Mouse (Mus musculus): ENCODE measurements at regions not wholly inside any gene's neighbourhood (a gene's known extent, or its start where the extent isn't known, plus 50 kb on each side); places are given as distances from the start of the nearest gene placed in this dataset.

DNA sequence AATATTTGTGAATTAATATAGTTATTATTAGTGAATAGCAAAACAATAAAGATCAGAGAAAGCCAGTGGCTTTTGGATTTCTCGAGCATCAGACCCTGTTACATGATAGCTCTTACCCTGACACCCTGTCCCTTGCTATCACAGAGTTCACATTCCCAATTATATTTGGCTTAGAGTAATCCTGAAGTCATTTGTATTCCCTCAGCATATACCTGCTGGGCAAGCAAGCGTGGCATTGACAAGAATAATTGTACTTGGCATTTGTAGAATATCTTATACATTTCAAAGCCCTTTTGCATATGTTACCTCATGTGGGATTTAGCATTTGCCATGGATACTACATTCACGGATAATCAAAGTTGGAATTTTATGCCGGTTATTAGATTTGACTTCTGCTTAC lies 692.0 kb downstream of the Nedd1 start:
- ATAC-seq (ENCODE audit: insufficient read depth, low FRiP score, low TSS enrichment) (no peak), DNase-seq (ENCODE audit: low spot score) (no peak)
- Histone ChIP-seq H3K27ac (ENCODE audit: low read depth, low read length) (no peak overlapping the region), H3K36me3 (ENCODE audit: control insufficient read depth, insufficient read depth, low read length) (no peaks in the 10 kb centered on the region), H3K4me1 (ENCODE audit: control insufficient read depth, insufficient read depth, low read length) (no peaks in the 10 kb centered on the region), H3K9me3 (ENCODE audit: control insufficient read depth, low read length) (no peaks in the 10 kb centered on the region), H3K4me3 (ENCODE audit: low read depth, low read length) (no peak overlapping the region), H3K27me3 (ENCODE audit: control insufficient read depth, insufficient read depth, low read length) (no peaks in the 10 kb centered on the region), H3K9ac (ENCODE audit: low read length) (no peak overlapping the region), H3K4me2 (ENCODE audit: low read depth) (no peak overlapping the region)
- WGBS, result 82% methylated on average over 4 of the region's 4 CpGs

DNA sequence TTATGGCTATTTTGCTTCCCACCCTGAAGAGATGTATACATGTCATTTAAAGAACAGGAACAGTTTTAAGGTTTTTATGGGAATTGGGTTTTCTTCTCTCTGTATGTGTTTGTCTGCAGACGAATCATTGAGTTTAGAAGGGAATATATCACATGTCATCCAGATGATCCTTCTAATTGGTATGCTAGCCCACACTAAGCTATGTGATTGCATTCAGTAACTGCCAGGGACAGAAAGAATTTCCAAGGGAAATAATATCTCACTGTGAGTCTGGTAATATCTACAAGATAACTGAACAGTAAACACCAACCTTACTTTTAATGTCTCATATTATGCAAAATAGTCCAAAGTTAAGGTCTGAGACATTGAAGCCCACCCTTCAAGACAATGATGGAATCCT lies 698.0 kb downstream of the Nedd1 start:
- H3K4me2 ChIP-seq (ENCODE audit: low read depth), result no peak overlapping the region
- 38% methylated on average over 1 of the region's 1 CpGs for WGBS
- H3K36me3 ChIP-seq (ENCODE audit: control insufficient read depth, insufficient read depth, low read length), result no peaks in the 10 kb centered on the region

DNA sequence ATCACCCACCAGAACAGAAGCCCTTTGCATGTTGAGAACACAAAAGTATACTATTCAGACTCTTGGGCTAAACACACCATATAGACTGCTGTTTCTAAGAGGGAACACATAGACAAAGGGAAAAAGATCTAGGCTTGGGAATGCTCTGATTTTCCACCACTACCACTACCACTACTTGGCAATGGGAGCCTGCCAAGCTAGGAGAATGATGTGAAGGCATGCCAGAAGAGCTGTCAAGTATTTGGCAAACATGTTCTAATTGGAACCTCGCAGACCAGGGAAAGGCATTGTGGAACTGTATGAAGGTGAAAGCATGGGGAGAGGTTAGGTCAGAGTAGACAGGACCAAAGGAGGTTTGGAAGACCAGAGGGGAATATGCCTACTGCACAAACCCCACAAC lies 701.2 kb downstream of the Nedd1 start:
- DNase-seq (ENCODE audit: low spot score) (no peak), ATAC-seq (ENCODE audit: insufficient read depth, low FRiP score, low TSS enrichment) (no peak)
- no peaks in the 10 kb centered on the region for H3K27me3 ChIP-seq (ENCODE audit: control insufficient read depth, insufficient read depth, low read length)
- no peaks in the 10 kb centered on the region for H3K36me3 ChIP-seq (ENCODE audit: control insufficient read depth, insufficient read depth, low read length)
- H3K9me3 ChIP-seq (ENCODE audit: control insufficient read depth, low read length), result no peaks in the 10 kb centered on the region
- no peak overlapping the region for H3K4me3 ChIP-seq (ENCODE audit: low read depth, low read length)
- H3K9ac ChIP-seq (ENCODE audit: low read length), result no peak overlapping the region
- 81% methylated on average over 1 of the region's 1 CpGs for WGBS
- H3K4me2 ChIP-seq (ENCODE audit: low read depth), result no peak overlapping the region
- H3K4me1 ChIP-seq (ENCODE audit: control insufficient read depth, insufficient read depth, low read length), result no peaks in the 10 kb centered on the region
- no peak overlapping the region for H3K27ac ChIP-seq (ENCODE audit: low read depth, low read length)

More for the DNA sequence above, 698.0 kb downstream of the Nedd1 start:
- Histone ChIP-seq H3K4me1 (ENCODE audit: control insufficient read depth, insufficient read depth, low read length) (no peaks in the 10 kb centered on the region), H3K27ac (ENCODE audit: low read depth, low read length) (no peak overlapping the region), H3K27me3 (ENCODE audit: control insufficient read depth, insufficient read depth, low read length) (no peaks in the 10 kb centered on the region), H3K4me3 (ENCODE audit: low read depth, low read length) (no peak overlapping the region), H3K9me3 (ENCODE audit: control insufficient read depth, low read length) (no peaks in the 10 kb centered on the region), H3K9ac (ENCODE audit: low read length) (no peak overlapping the region)
- no peak for ATAC-seq (ENCODE audit: insufficient read depth, low FRiP score, low TSS enrichment)
- DNase-seq (ENCODE audit: low spot score), result no peak

DNA sequence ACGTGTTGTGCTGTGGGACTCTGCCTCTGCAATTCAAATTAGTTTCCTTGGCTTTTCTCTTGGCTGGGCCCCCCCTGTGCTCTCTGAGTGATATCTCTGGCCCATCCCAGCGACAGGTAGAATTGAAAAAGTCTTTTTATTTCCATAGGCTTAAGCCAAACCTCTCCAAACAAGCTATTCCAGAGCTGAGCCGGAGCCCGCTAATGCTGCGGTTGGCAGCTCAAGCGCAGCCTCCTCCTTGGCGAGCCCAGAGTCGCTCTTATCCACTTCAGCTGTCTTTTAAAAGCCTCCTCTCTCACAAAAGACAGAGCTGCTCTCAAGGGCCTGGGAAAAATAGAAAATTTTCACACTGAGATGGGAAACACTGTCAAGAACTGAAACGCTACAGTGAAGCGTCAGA lies 712.7 kb downstream of the Nedd1 start:
- H3K9me3 ChIP-seq (ENCODE audit: control insufficient read depth, low read length), result no peaks in the 10 kb centered on the region
- no peaks in the 10 kb centered on the region for H3K4me1 ChIP-seq (ENCODE audit: control insufficient read depth, insufficient read depth, low read length)
- WGBS, result 65% methylated on average over 10 of the region's 10 CpGs
- no peak overlapping the region for H3K9ac ChIP-seq (ENCODE audit: low read length)
- no peak overlapping the region for H3K4me3 ChIP-seq (ENCODE audit: low read depth, low read length)
- no peak overlapping the region for H3K4me2 ChIP-seq (ENCODE audit: low read depth)
- H3K36me3 ChIP-seq (ENCODE audit: control insufficient read depth, insufficient read depth, low read length), result no peaks in the 10 kb centered on the region
- no peak overlapping the region for H3K27ac ChIP-seq (ENCODE audit: low read depth, low read length)
- DNase-seq (ENCODE audit: low spot score) (no peak), ATAC-seq (ENCODE audit: insufficient read depth, low FRiP score, low TSS enrichment) (no peak)
- H3K27me3 ChIP-seq (ENCODE audit: control insufficient read depth, insufficient read depth, low read length), result no peaks in the 10 kb centered on the region

DNA sequence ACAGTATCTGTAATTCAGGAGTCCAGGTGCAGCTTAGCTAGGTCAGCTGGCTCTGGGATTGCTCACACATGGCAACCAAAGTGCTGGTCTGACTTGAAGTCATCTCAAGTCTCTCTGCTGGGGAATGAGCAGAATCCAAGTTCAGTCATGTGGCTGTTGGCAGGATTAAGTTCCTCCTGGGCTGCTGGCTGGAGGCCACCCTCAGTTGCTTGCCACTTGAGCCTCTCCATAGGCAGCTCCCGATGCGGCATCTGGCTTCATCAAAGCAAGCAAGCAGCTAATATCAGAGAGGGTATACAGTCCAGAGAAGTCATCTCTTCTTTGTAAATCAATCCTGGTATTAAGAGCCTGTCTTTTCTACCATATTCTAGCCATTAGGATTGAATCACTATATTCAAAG lies 714.3 kb downstream of the Nedd1 start:
- H3K27me3 ChIP-seq (ENCODE audit: control insufficient read depth, insufficient read depth, low read length), result no peaks in the 10 kb centered on the region
- DNase-seq (ENCODE audit: low spot score) (no peak), ATAC-seq (ENCODE audit: insufficient read depth, low FRiP score, low TSS enrichment) (no peak)
- 89% methylated on average over 2 of the region's 2 CpGs for WGBS
- H3K27ac ChIP-seq (ENCODE audit: low read depth, low read length), result no peak overlapping the region
- no peak overlapping the region for H3K4me3 ChIP-seq (ENCODE audit: low read depth, low read length)
- H3K9ac ChIP-seq (ENCODE audit: low read length), result no peak overlapping the region
- no peaks in the 10 kb centered on the region for H3K36me3 ChIP-seq (ENCODE audit: control insufficient read depth, insufficient read depth, low read length)
- no peaks in the 10 kb centered on the region for H3K9me3 ChIP-seq (ENCODE audit: control insufficient read depth, low read length)
- H3K4me1 ChIP-seq (ENCODE audit: control insufficient read depth, insufficient read depth, low read length), result no peaks in the 10 kb centered on the region
- no peak overlapping the region for H3K4me2 ChIP-seq (ENCODE audit: low read depth)

DNA sequence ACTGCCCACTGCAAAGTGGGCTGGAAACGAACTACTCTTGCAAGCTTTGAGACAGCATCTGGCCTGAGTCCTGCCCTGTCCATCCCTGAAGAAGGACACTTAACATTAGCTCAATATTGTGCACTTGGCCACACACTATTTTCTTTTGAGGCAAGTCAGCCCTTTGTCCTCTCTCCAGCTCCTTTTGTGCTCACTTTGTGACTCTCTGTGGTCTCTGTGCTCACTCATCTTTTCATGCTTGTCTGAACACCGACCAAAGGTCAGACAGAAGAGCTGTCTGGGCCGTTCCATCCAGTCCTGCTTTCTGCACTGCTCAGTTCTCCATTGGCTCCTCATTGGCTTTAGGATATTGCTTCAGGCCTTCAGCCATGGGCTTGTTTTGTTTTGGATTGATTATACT lies 715.8 kb downstream of the Nedd1 start:
- Histone ChIP-seq H3K9ac (ENCODE audit: low read length) (no peak overlapping the region), H3K4me1 (ENCODE audit: control insufficient read depth, insufficient read depth, low read length) (no peaks in the 10 kb centered on the region), H3K9me3 (ENCODE audit: control insufficient read depth, low read length) (no peaks in the 10 kb centered on the region), H3K27me3 (ENCODE audit: control insufficient read depth, insufficient read depth, low read length) (no peaks in the 10 kb centered on the region), H3K4me2 (ENCODE audit: low read depth) (no peak overlapping the region), H3K36me3 (ENCODE audit: control insufficient read depth, insufficient read depth, low read length) (no peaks in the 10 kb centered on the region), H3K27ac (ENCODE audit: low read depth, low read length) (no peak overlapping the region), H3K4me3 (ENCODE audit: low read depth, low read length) (no peak overlapping the region)
- 37% methylated on average over 3 of the region's 3 CpGs for WGBS
- DNase-seq (ENCODE audit: low spot score), result peak; percentile 18
- no peak for ATAC-seq (ENCODE audit: insufficient read depth, low FRiP score, low TSS enrichment)

DNA sequence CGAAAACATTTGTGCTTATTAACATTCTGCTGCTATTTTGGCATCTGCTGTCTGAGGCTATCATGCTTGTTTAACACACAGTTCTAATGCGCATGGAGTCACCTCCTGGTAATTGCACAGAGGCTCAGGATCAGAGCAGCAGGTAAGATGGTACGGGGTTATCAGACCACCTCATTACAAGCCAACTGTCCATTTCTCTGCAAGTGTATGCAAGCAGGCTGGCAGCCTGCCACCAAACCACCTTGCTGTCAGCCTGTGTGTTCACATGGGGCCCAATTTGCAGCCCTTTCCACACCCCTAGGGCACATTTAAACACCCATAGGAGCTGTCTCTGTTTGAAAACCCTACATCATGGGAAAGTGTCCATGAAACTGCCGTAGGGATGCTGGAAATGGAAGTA lies 731.2 kb downstream of the Nedd1 start:
- no peaks in the 10 kb centered on the region for H3K9me3 ChIP-seq (ENCODE audit: control insufficient read depth, low read length)
- no peak overlapping the region for H3K4me3 ChIP-seq (ENCODE audit: low read depth, low read length)
- H3K4me1 ChIP-seq (ENCODE audit: control insufficient read depth, insufficient read depth, low read length), result no peaks in the 10 kb centered on the region
- H3K27ac ChIP-seq (ENCODE audit: low read depth, low read length), result no peak overlapping the region
- ATAC-seq (ENCODE audit: insufficient read depth, low FRiP score, low TSS enrichment) (no peak), DNase-seq (ENCODE audit: low spot score) (no peak)
- 92% methylated on average over 4 of the region's 4 CpGs for whole genome bisulfite sequencing
- H3K27me3 ChIP-seq (ENCODE audit: control insufficient read depth, insufficient read depth, low read length), result no peaks in the 10 kb centered on the region
- H3K36me3 ChIP-seq (ENCODE audit: control insufficient read depth, insufficient read depth, low read length), result no peaks in the 10 kb centered on the region
- no peak overlapping the region for H3K4me2 ChIP-seq (ENCODE audit: low read depth)
- no peak overlapping the region for H3K9ac ChIP-seq (ENCODE audit: low read length)

DNA sequence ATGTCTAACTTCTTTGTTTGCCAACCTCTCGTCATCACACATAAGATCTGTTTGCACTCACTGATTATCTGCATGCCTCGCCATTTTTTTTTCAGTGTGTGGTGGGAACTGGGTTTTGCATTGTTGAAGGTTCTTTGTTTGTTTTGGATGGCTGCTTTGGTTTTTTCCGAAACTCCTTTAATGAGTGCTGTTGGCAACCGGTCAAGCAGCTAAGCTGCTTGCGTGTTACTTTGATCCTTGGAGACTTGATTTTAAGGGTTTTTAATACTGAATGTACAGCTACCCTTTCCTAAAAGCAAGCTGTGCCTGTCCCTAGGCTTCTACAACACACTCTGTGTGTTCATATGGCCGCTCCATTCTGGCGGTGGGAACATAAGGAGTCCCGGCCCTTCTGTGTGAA lies 733.9 kb downstream of the Nedd1 start:
- Histone ChIP-seq H3K4me2 (ENCODE audit: low read depth) (no peak overlapping the region), H3K36me3 (ENCODE audit: control insufficient read depth, insufficient read depth, low read length) (no peaks in the 10 kb centered on the region), H3K9me3 (ENCODE audit: control insufficient read depth, low read length) (no peaks in the 10 kb centered on the region), H3K27me3 (ENCODE audit: control insufficient read depth, insufficient read depth, low read length) (no peaks in the 10 kb centered on the region), H3K9ac (ENCODE audit: low read length) (no peak overlapping the region), H3K4me3 (ENCODE audit: low read depth, low read length) (no peak overlapping the region), H3K4me1 (ENCODE audit: control insufficient read depth, insufficient read depth, low read length) (no peaks in the 10 kb centered on the region), H3K27ac (ENCODE audit: low read depth, low read length) (no peak overlapping the region)
- 88% methylated on average over 8 of the region's 8 CpGs for WGBS
- ATAC-seq (ENCODE audit: insufficient read depth, low FRiP score, low TSS enrichment) (no peak), DNase-seq (ENCODE audit: low spot score) (no peak)

DNA sequence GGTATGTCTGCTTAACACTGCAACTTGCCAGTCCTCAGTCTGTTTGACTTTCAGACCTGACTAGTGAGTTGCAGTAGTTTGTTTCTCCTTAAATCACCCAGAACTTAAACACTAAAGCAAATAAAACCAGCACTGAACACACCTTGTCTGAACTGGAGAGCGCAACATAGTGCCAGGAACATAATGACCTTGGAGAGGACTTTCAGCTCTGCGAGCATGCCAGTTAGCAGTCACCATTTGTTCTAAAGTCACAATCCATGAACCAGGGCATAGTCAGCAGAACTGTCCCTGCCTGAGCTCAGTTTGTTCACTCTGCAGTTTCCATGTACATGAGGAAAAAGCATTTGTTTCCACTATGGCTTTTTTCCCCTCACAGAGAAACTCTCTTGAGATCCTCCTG lies 742.4 kb downstream of the Nedd1 start:
- Histone ChIP-seq H3K4me2 (ENCODE audit: low read depth) (no peak overlapping the region), H3K9ac (ENCODE audit: low read length) (no peak overlapping the region), H3K36me3 (ENCODE audit: control insufficient read depth, insufficient read depth, low read length) (no peaks in the 10 kb centered on the region), H3K9me3 (ENCODE audit: control insufficient read depth, low read length) (no peaks in the 10 kb centered on the region), H3K4me3 (ENCODE audit: low read depth, low read length) (no peak overlapping the region), H3K4me1 (ENCODE audit: control insufficient read depth, insufficient read depth, low read length) (no peaks in the 10 kb centered on the region), H3K27ac (ENCODE audit: low read depth, low read length) (no peak overlapping the region), H3K27me3 (ENCODE audit: control insufficient read depth, insufficient read depth, low read length) (no peaks in the 10 kb centered on the region)
- ATAC-seq (ENCODE audit: insufficient read depth, low FRiP score, low TSS enrichment) (no peak), DNase-seq (ENCODE audit: low spot score) (no peak)
- WGBS, result 85% methylated on average over 2 of the region's 2 CpGs

Measured in neural tube, embryonic 11.5 days (tissue).